28 mouse cellular contexts compared by ENCODE assay signal in genomic region chr13:49849579-49850311, GRCm38 (mm10). TPM values are rescaled to one million over a fixed set of nuclear protein-coding genes. Genes with fewer than 3 reads are reported as not detected.
A peak's percentile ranks its signal among the peaks of the same experiment; 100 is the strongest.
DNase-seq lines count a peak whose midpoint lies in the region; ATAC-seq lines count a peak whose summit lies in the region.
"Had no signal": no experiment of that assay in that cellular context is flagged by ENCODE, and none has a peak within 500 bp of the region (broad histone marks: within the 10 kb centered on the region; RNA-seq: fewer than 3 reads in every experiment).

No protein-coding gene starts in this region.

- H3K27me3 ChIP-seq in kidney, embryonic 15.5 days = no peaks in the 10 kb centered on the region
- H3K27me3 ChIP-seq in intestine, embryonic 15.5 days (replicated peaks) = no peaks in the 10 kb centered on the region
- H3K27me3 ChIP-seq: forebrain, embryonic 13.5 days; hindbrain, embryonic 13.5 days had no signal

- H3K36me3 ChIP-seq in kidney, embryonic 15.5 days = no peaks in the 10 kb centered on the region
- H3K36me3 ChIP-seq in intestine, embryonic 15.5 days = no peaks in the 10 kb centered on the region
- H3K36me3 ChIP-seq: forebrain, embryonic 10.5 days; hindbrain, embryonic 10.5 days; hindbrain, embryonic 13.5 days had no signal

- H3K4me1 ChIP-seq in kidney, embryonic 15.5 days = no peaks in the 10 kb centered on the region
- H3K4me1 ChIP-seq in intestine, embryonic 15.5 days (replicated peaks) = no peaks in the 10 kb centered on the region
- H3K4me1 ChIP-seq: forebrain, embryonic 10.5 days; forebrain, embryonic 13.5 days; hindbrain, embryonic 10.5 days; hindbrain, embryonic 13.5 days had no signal

- H3K4me3 ChIP-seq in kidney, embryonic 15.5 days (replicated peaks) = no peak overlapping the region
- H3K4me3 ChIP-seq in intestine, embryonic 15.5 days (replicated peaks) = no peak overlapping the region
- H3K4me3 ChIP-seq: forebrain, embryonic 10.5 days; forebrain, embryonic 13.5 days; hindbrain, embryonic 10.5 days; hindbrain, embryonic 13.5 days had no signal

- intact Hi-C loops in heart, postnatal 25 days (cut with DNase I) = no loop called here

- WGBS in kidney, embryonic 15.5 days = 21% methylated on average over 4 of the region's 4 CpGs
- 55% methylated on average over 4 of the region's 4 CpGs for WGBS in intestine, embryonic 15.5 days

- H3K4me2 ChIP-seq in kidney, embryonic 15.5 days = no peak overlapping the region
- no peak overlapping the region for H3K4me2 ChIP-seq in intestine, embryonic 15.5 days (replicated peaks)
- H3K4me2 ChIP-seq: forebrain, embryonic 13.5 days; hindbrain, embryonic 13.5 days had no signal

- ATAC-seq in kidney, embryonic 15.5 days (replicated peaks; ENCODE audit: low FRiP score) = peak; percentile 74
- 0 out of 2 replicates have a peak, but pooled peaks have one; percentile 47 for ATAC-seq in intestine, embryonic 15.5 days
- ATAC-seq: forebrain, embryonic 13.5 days; forebrain, embryonic 16.5 days; hindbrain, embryonic 16.5 days had no signal

- H3K9me3 ChIP-seq in kidney, embryonic 15.5 days (replicated peaks) = no peaks in the 10 kb centered on the region
- no peaks in the 10 kb centered on the region for H3K9me3 ChIP-seq in intestine, embryonic 15.5 days
- H3K9me3 ChIP-seq: hindbrain, embryonic 10.5 days; hindbrain, embryonic 13.5 days had no signal

- peak; percentile 49 for DNase-seq in heart, adult 11 months
- DNase-seq in heart, postnatal 25 days (ENCODE audit: low spot score) = no peak
- DNase-seq in kidney, postnatal 36 days = no peak
- DNase-seq in mesoderm, embryonic 11.5 days (ENCODE audit: low read depth, low spot score) = peak; percentile 9
- no peak for DNase-seq in T-cell, adult 2 months (ENCODE audit: low spot score)
- no peak for DNase-seq in thymus, postnatal 0 days (ENCODE audit: low spot score)
- DNase-seq: adrenal gland, postnatal 10 days; adrenal gland, postnatal 36 days; cerebellum, adult 18-20 months; cerebellum, adult 9-10 months; cerebellum, postnatal 14 days; gastrocnemius, postnatal 14 days; heart, adult 18-20 months; heart, postnatal 36 days had no signal

- no peak overlapping the region for H3K9ac ChIP-seq in kidney, embryonic 15.5 days
- H3K9ac ChIP-seq in intestine, embryonic 15.5 days = no peak overlapping the region
- H3K9ac ChIP-seq: forebrain, embryonic 13.5 days; hindbrain, embryonic 13.5 days had no signal

- no peak overlapping the region for H3K27ac ChIP-seq in kidney, embryonic 15.5 days
- no peak overlapping the region for H3K27ac ChIP-seq in intestine, embryonic 15.5 days
- H3K27ac ChIP-seq: forebrain, embryonic 10.5 days; forebrain, embryonic 13.5 days; hindbrain, embryonic 10.5 days; hindbrain, embryonic 13.5 days had no signal

RNA-seq across cellular contexts. Expression of gene Gm30302, which starts 50.9 kb away (rescaled TPM):
- under 1 TPM; 0.11 to 0.16 TPM for total RNA-seq in heart, postnatal 25 days (2021)
- polyA plus RNA-seq in kidney, embryonic 15.5 days (2015; fragmentation: Nextera tagmentation; extraction: Ambion mirVana) = not detected in 2 replicates
- polyA plus RNA-seq in intestine, embryonic 15.5 days (2015; fragmentation: Nextera tagmentation; extraction: Ambion mirVana) = not detected in 2 replicates
- not detected in 2 replicates for polyA plus RNA-seq in thymus, postnatal 0 days (2015; fragmentation: Nextera tagmentation; extraction: Ambion mirVana)
- total RNA-seq: adrenal gland, adult 18-20 months; adrenal gland, postnatal 36 days; ES-E14; gastrocnemius, adult 18-20 months; gastrocnemius, postnatal 14 days; gastrocnemius, postnatal 4 days had no signal
- polyA plus RNA-seq: embryonic facial prominence, embryonic 11.5 days; embryonic facial prominence, embryonic 14.5 days; forebrain, embryonic 10.5 days; forebrain, embryonic 13.5 days; forebrain, embryonic 16.5 days; hindbrain, embryonic 10.5 days; hindbrain, embryonic 13.5 days; hindbrain, embryonic 16.5 days had no signal

Comparison
In these comparisons a context has a peak if more than half of its experiments do, and no peak if none do; other contexts are left out.
1. DNase-seq: peak in heart, adult 11 months (single experiment) and mesoderm, embryonic 11.5 days (single experiment); none in heart, postnatal 25 days (single experiment), kidney, postnatal 36 days (0 of 2), T-cell, adult 2 months (single experiment) and thymus, postnatal 0 days (single experiment).